Mouse (Mus musculus) forebrain, postnatal 0 days (tissue): ENCODE results near the gene Ntrk2. TPM values are rescaled to one million over a fixed set of nuclear protein-coding genes. Genes with fewer than 3 reads are reported as not detected.

Experiments
- ATAC-seq: fragments of 200-750 bp; cut with Nextera tagmentation; 2 replicates; pipeline ENCODE4 v1.8.0; 2017; ENCODE audit warnings: mild to moderate bottlenecking, moderate library complexity
- DNase-seq: peaks from one replicate; pipeline ENCODE4 v3.0.0-alpha.2; 2015
- H3K27ac ChIP-seq: fragments of 300-500 bp; sonication (generic); 2 replicates; pipeline ENCODE4 v1.5.1; 2014; ENCODE audit warnings: low read depth, mild to moderate bottlenecking, antibody characterized with exemption, low read length, moderate library complexity, mixed read lengths
- H3K27me3 ChIP-seq: fragments of 300-500 bp; sonication (generic); 2 replicates; pipeline ENCODE4 v1.6.1; 2014; ENCODE audit warnings: mild to moderate bottlenecking, low read length, mixed read lengths; ENCODE audit not compliant: insufficient read depth
- H3K36me3 ChIP-seq: fragments of 300-500 bp; sonication (generic); 2 replicates; pipeline ENCODE4 v1.6.1; 2014; ENCODE audit warnings: mild to moderate bottlenecking, moderate library complexity; ENCODE audit not compliant: insufficient read depth
- H3K4me1 ChIP-seq: fragments of 300-500 bp; sonication (generic); 2 replicates; pipeline ENCODE4 v1.6.1; 2014; ENCODE audit warnings: antibody characterized with exemption; ENCODE audit not compliant: insufficient read depth
- H3K4me2 ChIP-seq: fragments of 300-500 bp; sonication (generic); 2 replicates; pipeline ENCODE4 v1.6.1; 2014; ENCODE audit warnings: low read depth, mild to moderate bottlenecking, moderate library complexity
- H3K4me3 ChIP-seq: fragments of 300-500 bp; sonication (generic); 2 replicates; pipeline ENCODE4 v1.5.1; 2014; ENCODE audit warnings: low read depth, low read length, mixed read lengths
- H3K9ac ChIP-seq: fragments of 300-500 bp; sonication (generic); 2 replicates; pipeline ENCODE4 v1.6.1; 2014; ENCODE audit warnings: mild to moderate bottlenecking
- H3K9me3 ChIP-seq: fragments of 300-500 bp; sonication (generic); 2 replicates; pipeline ENCODE4 v1.6.1; 2016; ENCODE audit warnings: low read length
- CTCF ChIP-seq: sonication (generic); IDR thresholded peaks from 2 replicates; pipeline ENCODE4 v1.5.1; 2016; ENCODE audit warnings: antibody characterized with exemption, control low read depth, low read depth
- WGBS: fragments of 180-500 bp; shearing (Covaris S2); extraction: QIAGEN DNeasy Blood & Tissue Kit; methylation state at CpG from one replicate; pipeline ENCODE4 v1.1.7; 2014; 5-methylcytosine and 5-hydroxymethylcytosine counted together
- polyA plus RNA-seq: library from polyadenylated mRNA; unstranded; fragments of >200 nt; fragmentation: Nextera tagmentation; extraction: Ambion mirVana; gene quantifications from 2 replicates; pipeline ENCODE4 v1.2.1, GENCODE M21; 2015
- total RNA-seq: library from RNA; depleted of rRNA; stranded (reverse); fragments of >200 nt; gene quantifications from 2 replicates; pipeline ENCODE4 v1.2.3, GENCODE M21; 2014; rRNA removed

Ntrk2 gene
- total and polyA plus RNA-seq, 2 experiments from 2014 or later: 131 to 184 TPM

DNA sequence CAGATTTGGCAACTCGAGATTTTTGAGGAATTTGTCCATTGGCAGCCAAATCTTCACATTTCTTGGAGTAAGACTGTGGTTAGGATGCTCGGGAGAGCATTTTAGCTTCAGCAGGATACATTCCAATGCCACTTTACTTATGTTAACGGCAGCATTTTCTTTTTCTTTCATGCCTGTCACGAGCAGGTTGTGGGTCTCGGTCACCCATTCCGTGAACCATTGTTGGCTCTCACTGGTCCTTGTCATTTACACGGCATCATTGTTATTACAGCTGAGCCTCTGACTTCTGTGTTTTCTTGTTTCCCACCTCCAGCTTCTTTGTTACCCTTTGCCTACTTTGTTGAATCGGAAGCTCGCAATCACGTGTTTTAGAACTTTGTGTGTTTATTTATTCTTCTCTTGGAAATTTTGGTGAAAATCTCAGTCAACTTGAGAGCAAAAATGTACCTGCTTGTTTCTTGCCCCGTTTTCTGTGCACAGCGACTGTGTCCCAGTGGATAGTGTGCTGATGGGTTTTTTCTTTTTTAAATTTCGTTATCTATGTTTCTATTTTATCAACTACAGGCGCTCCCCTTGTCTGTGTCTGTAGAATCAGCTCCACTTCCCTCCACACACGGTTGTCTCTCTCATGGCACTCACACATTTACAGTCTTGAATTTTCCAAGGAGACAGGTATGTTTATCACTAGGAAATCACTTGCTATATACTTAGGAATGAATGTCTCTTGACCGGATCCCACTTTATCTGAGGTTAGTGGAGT, 375.0 kb downstream of the Ntrk2 start:
- H3K9me3 ChIP-seq: no peaks in the 10 kb centered on the region
- peak overlapping the region; percentile 65 for H3K27ac ChIP-seq
- H3K4me1 ChIP-seq: peaks cover 8% of the 10 kb centered on the region; the same call in 1 of the 2 replicates
- TF ChIP-seq CTCF: no peak
- DNase-seq (no peak), ATAC-seq (no peak; the same call in 1 of the 2 replicates)
- WGBS: 47% methylated on average over 16 of the region's 16 CpGs
- peak overlapping the region; percentile 17; the same call in 1 of the 2 replicates for H3K4me2 ChIP-seq
- H3K4me3 ChIP-seq: no peak overlapping the region
- no peaks in the 10 kb centered on the region for H3K36me3 ChIP-seq
- no peaks in the 10 kb centered on the region for H3K27me3 ChIP-seq
- H3K9ac ChIP-seq: no peak overlapping the region

- DNase-seq (peak; percentile 76), ATAC-seq (peak; percentile 70)
- Histone ChIP-seq H3K9me3 (no peaks in the 10 kb centered on the region), H3K36me3 (no peaks in the 10 kb centered on the region), H3K27ac (no peak overlapping the region), H3K4me1 (peaks cover 8% of the 10 kb centered on the region; the same call in 1 of the 2 replicates), H3K4me3 (no peak overlapping the region), H3K4me2 (no peak overlapping the region), H3K27me3 (no peaks in the 10 kb centered on the region), H3K9ac (no peak overlapping the region)
- TF ChIP-seq CTCF: peak; percentile 78
- WGBS: 45% methylated on average over 5 of the region's 5 CpGs
Measured at GRCm38 (mm10) chr13:59182630-59183029, 376.3 kb downstream of the Ntrk2 start.

Other genes with a start within 250 kb of the Ntrk2 start
- 0.05 and 0.08 TPM in 2 replicates for gene Slc28a3, start 195.7 kb upstream of the Ntrk2 start, total RNA-seq
- 0.04 and 0.11 TPM in 2 replicates for gene Slc28a3, start 195.7 kb upstream of the Ntrk2 start, polyA plus RNA-seq